Mouse (Mus musculus) kidney, adult 2 months (tissue): Measurements from ENCODE around the gene Cmtm5.

Experiments used
- CTCF ChIP-seq: fragments of 200-500 bp; conservative IDR thresholded peaks from 2 replicates; pipeline ENCODE4 v1.5.1; 2011; ENCODE audit warnings: low read depth, mild to moderate bottlenecking, control low read depth, low read length, moderate library complexity, mixed read lengths; ENCODE audit not compliant: insufficient read depth, insufficient read length
- POLR2A ChIP-seq: fragments of 200-500 bp; IDR thresholded peaks from one replicate; pipeline ENCODE4 v1.6.1; 2011; ENCODE audit warnings: low read depth, low read length, control low read depth

- no peak for TF ChIP-seq CTCF
- TF ChIP-seq POLR2A = no peak
Measured at GRCm38 (mm10) chr14:54965044-54965443, 29.0 kb downstream of the Cmtm5 start.
